Mouse (Mus musculus) lung, postnatal 0 days (tissue): ENCODE measurements around the gene Mpped2.

ENCODE experiments used
- CTCF ChIP-seq: IDR thresholded peaks from 2 replicates; pipeline ENCODE4 v1.5.1; 2016; ENCODE audit warnings: antibody characterized with exemption, mild to moderate bottlenecking
- EP300 ChIP-seq: IDR thresholded peaks from 2 replicates; pipeline ENCODE4 v1.6.1; 2016; ENCODE audit warnings: antibody characterized with exemption, mild to moderate bottlenecking, control low read depth

GRCm38 (mm10) chr2:106821883-106822282 lies 128.8 kb downstream of the Mpped2 start:
- TF ChIP-seq CTCF (no peak), EP300 (no peak)
